ENCODE assay signal across 19 mouse cellular contexts in the genomic region with DNA sequence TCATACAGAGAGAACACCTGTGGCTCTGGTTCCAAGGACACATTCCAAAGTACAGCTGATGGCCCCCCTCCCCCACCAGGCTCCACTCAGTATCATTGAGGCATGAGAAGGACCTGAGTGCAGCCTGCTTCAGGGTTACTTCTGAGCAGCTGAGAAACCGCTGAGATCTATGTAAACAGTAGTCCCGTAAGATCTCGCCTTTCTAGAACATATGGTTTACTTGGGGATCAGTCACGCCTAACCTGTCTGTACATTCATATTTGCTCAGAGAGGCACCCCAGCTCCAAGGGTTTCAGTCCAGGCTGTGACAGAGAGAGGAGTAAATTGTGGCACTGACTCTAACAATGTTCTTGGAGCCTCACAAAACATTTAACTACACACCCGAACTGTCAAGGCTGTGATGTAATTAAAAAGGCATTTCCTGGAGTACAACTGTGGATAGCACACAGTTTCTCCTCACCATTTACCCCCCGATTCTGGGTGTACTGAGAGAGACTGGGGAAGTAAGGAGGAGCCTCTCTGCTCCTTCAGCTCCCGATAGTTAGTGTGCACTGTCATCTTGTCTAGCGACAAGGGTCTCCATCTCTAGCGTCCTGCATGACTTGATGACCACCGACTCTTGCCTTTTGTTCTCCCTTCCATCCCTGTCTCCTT.
DNase-seq lines count a peak whose midpoint lies in the region; ATAC-seq lines count a peak whose summit lies in the region.
"Had no signal": no experiment of that assay in that cellular context is flagged by ENCODE, and none has a peak within 500 bp of the region (broad histone marks: within the 10 kb centered on the region; RNA-seq: fewer than 3 reads in every experiment).

No protein-coding gene starts in this region.

- H3K27me3 ChIP-seq in hindbrain, embryonic 10.5 days (ENCODE audit: insufficient read depth, poor library complexity, severe bottlenecking), result no peaks in the 10 kb centered on the region
- no peaks in the 10 kb centered on the region for H3K27me3 ChIP-seq in hindbrain, embryonic 14.5 days (ENCODE audit: control insufficient read depth, insufficient read depth, low read length)
- H3K27me3 ChIP-seq in embryonic facial prominence, embryonic 10.5 days (replicated peaks; ENCODE audit: low read depth, poor library complexity, severe bottlenecking), result no peaks in the 10 kb centered on the region
- no peaks in the 10 kb centered on the region for H3K27me3 ChIP-seq in intestine, embryonic 16.5 days (replicated peaks; ENCODE audit: control insufficient read depth, insufficient read depth, low read length)
- H3K27me3 ChIP-seq in stomach, embryonic 15.5 days (replicated peaks), result no peaks in the 10 kb centered on the region
- H3K27me3 ChIP-seq: heart, embryonic 12.5 days; neural tube, embryonic 13.5 days had no signal

- ATAC-seq in hindbrain, embryonic 14.5 days (ENCODE audit: low FRiP score), result no peak
- ATAC-seq in intestine, embryonic 16.5 days, result peak; percentile 72
- peak; percentile 43; the same call in 1 of the 2 replicates for ATAC-seq in stomach, embryonic 15.5 days (ENCODE audit: insufficient read depth, low FRiP score, low read depth)
- ATAC-seq in cerebellum, adult (ENCODE audit: insufficient number of reproducible peaks, low FRiP score, low TSS enrichment), result no peak
- ATAC-seq: forebrain, postnatal 0 days; inflammation-experienced regulatory T-cells, adult 6 months had no signal

- WGBS in hindbrain, embryonic 10.5 days, result 70% methylated on average over 10 of the region's 10 CpGs
- 76% methylated on average over 10 of the region's 10 CpGs for WGBS in hindbrain, embryonic 14.5 days
- WGBS in embryonic facial prominence, embryonic 10.5 days, result 73% methylated on average over 10 of the region's 10 CpGs
- WGBS in intestine, embryonic 16.5 days, result 36% methylated on average over 10 of the region's 10 CpGs
- 32% methylated on average over 10 of the region's 10 CpGs for WGBS in stomach, embryonic 15.5 days

- DNase-seq in hindbrain, embryonic 10.5 days (ENCODE audit: low spot score), result no peak
- DNase-seq in hindbrain, embryonic 14.5 days (ENCODE audit: low spot score), result no peak
- no peak for DNase-seq in embryonic facial prominence, embryonic 10.5 days (ENCODE audit: low spot score)
- no peak for DNase-seq in right cerebral cortex, postnatal 14 days
- DNase-seq: adrenal gland, adult 2 months; cerebellum, adult 18-20 months; forebrain, postnatal 0 days; gastrocnemius, postnatal 10 days; right cerebral cortex, postnatal 4 days; thymus, postnatal 25 days had no signal

- H3K36me3 ChIP-seq in hindbrain, embryonic 10.5 days, result no peaks in the 10 kb centered on the region
- no peaks in the 10 kb centered on the region for H3K36me3 ChIP-seq in hindbrain, embryonic 14.5 days (replicated peaks; ENCODE audit: control insufficient read depth, insufficient read depth)
- no peaks in the 10 kb centered on the region for H3K36me3 ChIP-seq in embryonic facial prominence, embryonic 10.5 days (replicated peaks)
- no peaks in the 10 kb centered on the region for H3K36me3 ChIP-seq in intestine, embryonic 16.5 days (ENCODE audit: control insufficient read depth, insufficient read depth, low read length)
- no peaks in the 10 kb centered on the region for H3K36me3 ChIP-seq in stomach, embryonic 15.5 days
- H3K36me3 ChIP-seq: heart, embryonic 12.5 days; limb, embryonic 10.5 days; liver, embryonic 12.5 days; neural tube, embryonic 13.5 days had no signal

- peaks cover 27% of the 10 kb centered on the region for H3K4me1 ChIP-seq in hindbrain, embryonic 10.5 days (replicated peaks)
- H3K4me1 ChIP-seq in hindbrain, embryonic 14.5 days (replicated peaks; ENCODE audit: control insufficient read depth, insufficient read depth, low read length), result 0 out of 2 replicates have a peak, but pooled peaks cover 8% of the 10 kb centered on the region
- H3K4me1 ChIP-seq in embryonic facial prominence, embryonic 10.5 days, result peaks cover 34% of the 10 kb centered on the region
- H3K4me1 ChIP-seq in intestine, embryonic 16.5 days (ENCODE audit: control insufficient read depth, insufficient read depth, low read length), result peaks cover 23% of the 10 kb centered on the region
- peaks cover 18% of the 10 kb centered on the region; the same call in 1 of the 2 replicates for H3K4me1 ChIP-seq in stomach, embryonic 15.5 days
- H3K4me1 ChIP-seq: neural tube, embryonic 13.5 days had no signal

- H3K4me3 ChIP-seq in hindbrain, embryonic 10.5 days, result no peak overlapping the region
- H3K4me3 ChIP-seq in hindbrain, embryonic 14.5 days (replicated peaks; ENCODE audit: low read length), result no peak overlapping the region
- no peak overlapping the region for H3K4me3 ChIP-seq in embryonic facial prominence, embryonic 10.5 days
- no peak overlapping the region for H3K4me3 ChIP-seq in intestine, embryonic 16.5 days (ENCODE audit: low read length)
- no peak overlapping the region for H3K4me3 ChIP-seq in stomach, embryonic 15.5 days (replicated peaks)
- H3K4me3 ChIP-seq: erythroblast, embryonic 14.5 days; heart, embryonic 12.5 days; limb, embryonic 10.5 days; liver, embryonic 12.5 days; neural tube, embryonic 13.5 days had no signal

- H3K9ac ChIP-seq in hindbrain, embryonic 14.5 days, result no peak overlapping the region
- H3K9ac ChIP-seq in intestine, embryonic 16.5 days (ENCODE audit: low read depth, low read length), result no peak overlapping the region
- H3K9ac ChIP-seq in stomach, embryonic 15.5 days, result no peak overlapping the region
- H3K9ac ChIP-seq: forebrain, postnatal 0 days; heart, embryonic 12.5 days; liver, embryonic 12.5 days; neural tube, embryonic 13.5 days had no signal

- H3K4me2 ChIP-seq in hindbrain, embryonic 14.5 days (replicated peaks), result no peak overlapping the region
- peak overlapping the region; percentile 17; the same call in 1 of the 2 replicates for H3K4me2 ChIP-seq in intestine, embryonic 16.5 days (ENCODE audit: low read depth, low read length)
- no peak overlapping the region for H3K4me2 ChIP-seq in stomach, embryonic 15.5 days
- H3K4me2 ChIP-seq: heart, embryonic 12.5 days; liver, embryonic 12.5 days; neural tube, embryonic 13.5 days had no signal

- H3K9me3 ChIP-seq in hindbrain, embryonic 10.5 days, result no peaks in the 10 kb centered on the region
- no peaks in the 10 kb centered on the region for H3K9me3 ChIP-seq in hindbrain, embryonic 14.5 days (ENCODE audit: control insufficient read depth, low read length)
- no peaks in the 10 kb centered on the region for H3K9me3 ChIP-seq in embryonic facial prominence, embryonic 10.5 days
- no peaks in the 10 kb centered on the region for H3K9me3 ChIP-seq in intestine, embryonic 16.5 days (ENCODE audit: control insufficient read depth, low read length)
- no peaks in the 10 kb centered on the region for H3K9me3 ChIP-seq in stomach, embryonic 15.5 days
- H3K9me3 ChIP-seq: heart, embryonic 12.5 days; limb, embryonic 10.5 days; liver, embryonic 12.5 days; neural tube, embryonic 13.5 days had no signal

- H3K27ac ChIP-seq in hindbrain, embryonic 10.5 days, result 0 out of 2 replicates have a peak overlapping the region, but pooled peaks have one; percentile 41
- no peak overlapping the region for H3K27ac ChIP-seq in hindbrain, embryonic 14.5 days
- H3K27ac ChIP-seq in embryonic facial prominence, embryonic 10.5 days (replicated peaks), result peak overlapping the region; percentile 72; the same call in 1 of the 2 replicates
- peak overlapping the region; percentile 28 for H3K27ac ChIP-seq in intestine, embryonic 16.5 days (ENCODE audit: low read length)
- no peak overlapping the region for H3K27ac ChIP-seq in stomach, embryonic 15.5 days
- H3K27ac ChIP-seq: liver, embryonic 12.5 days; neural tube, embryonic 13.5 days had no signal

Comparison
In these comparisons a context has a peak if more than half of its experiments do, and no peak if none do; other contexts are left out.
1. H3K27ac ChIP-seq: peak in hindbrain, embryonic 10.5 days (single experiment), embryonic facial prominence, embryonic 10.5 days (single experiment) and intestine, embryonic 16.5 days (single experiment); none in hindbrain, embryonic 14.5 days (single experiment) and stomach, embryonic 15.5 days (single experiment).
2. ATAC-seq: peak in intestine, embryonic 16.5 days (single experiment) and stomach, embryonic 15.5 days (single experiment); none in hindbrain, embryonic 14.5 days (single experiment) and cerebellum, adult (single experiment).